Mouse (Mus musculus): ENCODE results near the gene Rwdd2a. TPM values are rescaled to one million over a fixed set of nuclear protein-coding genes. Genes with fewer than 3 reads are reported as not detected.
"Not testable (repeated sequence)": the region's sequence is repeated elsewhere in the genome, so short reads cannot be mapped to it uniquely, and the experiment has no call there.

The Rwdd2a gene
- polyA plus RNA-seq, 1 experiment from 2014 or later: 3.0 TPM

GRCm38 (mm10) chr9:86583740-86584139 is 11.9 kb downstream of the Rwdd2a start:
- 62% methylated on average over 3 of the region's 3 CpGs for WGBS
- Histone ChIP-seq H3K27me3 (replicated peaks; ENCODE audit: control insufficient read depth, insufficient read depth, low read length) (no peaks in the 10 kb centered on the region), H3K27ac (ENCODE audit: low read length) (no peak overlapping the region), H3K4me1 (ENCODE audit: control insufficient read depth, insufficient read depth, low read length) (no peaks in the 10 kb centered on the region), H3K4me3 (ENCODE audit: low read length) (no peak overlapping the region), H3K9me3 (ENCODE audit: control insufficient read depth, low read length) (no peaks in the 10 kb centered on the region), H3K4me2 (ENCODE audit: low read depth, low read length) (no peak overlapping the region), H3K9ac (ENCODE audit: low read depth, low read length) (no peak overlapping the region), H3K36me3 (ENCODE audit: control insufficient read depth, insufficient read depth, low read length) (no peaks in the 10 kb centered on the region)
- peak; percentile 64 for ATAC-seq

GRCm38 (mm10) chr9:86587019-86587795 is 15.4 kb downstream of the Rwdd2a start:
- 88% methylated on average over 11 of the region's 11 CpGs for WGBS
- H3K36me3 ChIP-seq (ENCODE audit: control insufficient read depth, insufficient read depth, low read length): no peaks in the 10 kb centered on the region
- 0 out of 2 replicates have a peak, but pooled peaks have one; percentile 13 for ATAC-seq
- H3K4me2 ChIP-seq (ENCODE audit: low read depth, low read length): no peak overlapping the region
- no peak overlapping the region for H3K9ac ChIP-seq (ENCODE audit: low read depth, low read length)
- H3K9me3 ChIP-seq (ENCODE audit: control insufficient read depth, low read length): 0 out of 2 replicates have a peak, but pooled peaks cover 3% of the 10 kb centered on the region
- no peaks in the 10 kb centered on the region for H3K4me1 ChIP-seq (ENCODE audit: control insufficient read depth, insufficient read depth, low read length)
- no peak overlapping the region for H3K27ac ChIP-seq (ENCODE audit: low read length)
- no peak overlapping the region for H3K4me3 ChIP-seq (ENCODE audit: low read length)
- no peaks in the 10 kb centered on the region for H3K27me3 ChIP-seq (replicated peaks; ENCODE audit: control insufficient read depth, insufficient read depth, low read length)

DNA sequence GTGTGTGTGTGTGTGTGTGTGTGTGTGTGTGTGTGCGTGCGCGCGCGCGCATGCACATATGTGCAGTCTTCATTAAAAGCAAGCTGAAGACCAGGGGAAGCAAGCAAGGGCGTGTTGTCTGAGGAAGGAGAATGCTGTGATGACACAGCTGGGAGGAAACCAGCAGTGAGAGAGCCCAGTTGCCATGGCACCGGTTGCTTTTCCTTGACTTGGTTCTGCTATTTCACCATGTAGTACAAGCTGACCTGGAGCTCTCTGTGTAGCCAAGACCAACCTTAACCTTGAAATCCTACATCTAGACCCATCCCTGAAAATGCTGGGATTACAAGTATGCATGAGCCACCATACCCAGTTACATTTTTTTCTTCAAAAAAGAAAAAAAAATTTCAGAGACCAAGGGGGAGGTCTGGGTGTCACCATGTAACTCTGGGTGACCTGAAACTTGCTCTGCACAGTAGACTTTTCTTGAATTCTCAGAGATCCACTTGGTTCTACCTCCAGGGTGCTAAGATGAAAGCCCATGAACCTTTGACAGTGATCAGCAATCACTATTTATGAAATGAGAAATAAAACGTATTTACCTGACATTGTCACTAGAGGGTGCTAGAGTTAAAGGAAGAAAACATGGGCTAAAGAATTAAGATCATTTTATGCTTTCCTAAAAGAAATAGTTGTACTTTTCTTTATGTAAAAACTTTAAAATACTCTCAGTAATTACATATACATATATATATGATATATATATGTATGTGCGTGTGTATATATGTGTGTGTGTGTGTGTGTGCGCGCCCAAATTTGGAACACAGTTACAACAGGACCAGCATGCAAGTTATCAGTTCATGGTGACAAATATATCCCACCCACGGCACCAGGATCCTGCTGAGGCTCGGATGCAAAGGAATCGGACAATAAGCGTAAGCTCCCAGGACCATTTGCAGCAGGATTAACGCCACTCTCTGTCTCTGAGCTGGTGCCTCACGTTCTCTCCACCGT is 21.2 kb downstream of the Rwdd2a start:
- Histone ChIP-seq H3K4me3 (ENCODE audit: low read length) (no peak overlapping the region), H3K27ac (ENCODE audit: low read length) (no peak overlapping the region), H3K4me2 (ENCODE audit: low read depth, low read length) (no peak overlapping the region), H3K36me3 (ENCODE audit: control insufficient read depth, insufficient read depth, low read length) (no peaks in the 10 kb centered on the region), H3K9ac (ENCODE audit: low read depth, low read length) (no peak overlapping the region), H3K27me3 (replicated peaks; ENCODE audit: control insufficient read depth, insufficient read depth, low read length) (no peaks in the 10 kb centered on the region), H3K4me1 (ENCODE audit: control insufficient read depth, insufficient read depth, low read length) (no peaks in the 10 kb centered on the region), H3K9me3 (ENCODE audit: control insufficient read depth, low read length) (0 out of 2 replicates have a peak, but pooled peaks cover 3% of the 10 kb centered on the region)
- 73% methylated on average over 19 of the region's 19 CpGs for WGBS
- ATAC-seq: peak; percentile 17; the same call in 1 of the 2 replicates

DNA sequence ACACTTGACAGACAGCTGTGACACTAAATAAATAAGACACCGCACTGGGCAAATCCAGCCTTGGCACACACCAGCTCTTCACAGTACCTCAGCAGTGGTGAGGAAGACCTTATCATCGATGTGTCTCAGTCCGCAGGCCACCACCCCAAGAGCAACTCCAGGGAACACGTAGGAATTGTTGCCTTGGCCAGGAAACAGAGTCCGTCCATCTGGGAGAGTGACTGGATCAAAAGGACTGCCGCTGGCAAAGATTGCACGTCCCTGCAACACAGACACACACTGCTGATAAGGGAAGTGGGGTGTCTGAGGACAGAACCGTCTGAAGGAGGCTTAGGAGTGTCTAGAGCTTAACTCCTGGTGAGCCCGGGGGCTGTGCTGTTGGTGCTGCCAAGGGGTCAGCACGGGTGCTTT is 22.6 kb downstream of the Rwdd2a start:
- peak; percentile 65 for ATAC-seq
- H3K27ac ChIP-seq (ENCODE audit: low read length); H3K36me3 ChIP-seq (ENCODE audit: control insufficient read depth, insufficient read depth, low read length); H3K27me3 ChIP-seq (replicated peaks; ENCODE audit: control insufficient read depth, insufficient read depth, low read length); H3K4me1 ChIP-seq (ENCODE audit: control insufficient read depth, insufficient read depth, low read length); H3K4me3 ChIP-seq (ENCODE audit: low read length); H3K9ac ChIP-seq (ENCODE audit: low read depth, low read length); H3K4me2 ChIP-seq (ENCODE audit: low read depth, low read length); H3K9me3 ChIP-seq (ENCODE audit: control insufficient read depth, low read length): not testable (repeated sequence)
- 50% methylated on average over 10 of the region's 10 CpGs for WGBS

- not testable (repeated sequence) for H3K27ac ChIP-seq (ENCODE audit: low read length); H3K4me3 ChIP-seq (ENCODE audit: low read length); H3K36me3 ChIP-seq (ENCODE audit: control insufficient read depth, insufficient read depth, low read length); H3K9me3 ChIP-seq (ENCODE audit: control insufficient read depth, low read length); ATAC-seq; H3K27me3 ChIP-seq (replicated peaks; ENCODE audit: control insufficient read depth, insufficient read depth, low read length); H3K9ac ChIP-seq (ENCODE audit: low read depth, low read length); H3K4me1 ChIP-seq (ENCODE audit: control insufficient read depth, insufficient read depth, low read length); H3K4me2 ChIP-seq (ENCODE audit: low read depth, low read length)
These were observed 25.2 kb downstream of the Rwdd2a start for GRCm38 (mm10) chr9:86596983-86597382.

DNA sequence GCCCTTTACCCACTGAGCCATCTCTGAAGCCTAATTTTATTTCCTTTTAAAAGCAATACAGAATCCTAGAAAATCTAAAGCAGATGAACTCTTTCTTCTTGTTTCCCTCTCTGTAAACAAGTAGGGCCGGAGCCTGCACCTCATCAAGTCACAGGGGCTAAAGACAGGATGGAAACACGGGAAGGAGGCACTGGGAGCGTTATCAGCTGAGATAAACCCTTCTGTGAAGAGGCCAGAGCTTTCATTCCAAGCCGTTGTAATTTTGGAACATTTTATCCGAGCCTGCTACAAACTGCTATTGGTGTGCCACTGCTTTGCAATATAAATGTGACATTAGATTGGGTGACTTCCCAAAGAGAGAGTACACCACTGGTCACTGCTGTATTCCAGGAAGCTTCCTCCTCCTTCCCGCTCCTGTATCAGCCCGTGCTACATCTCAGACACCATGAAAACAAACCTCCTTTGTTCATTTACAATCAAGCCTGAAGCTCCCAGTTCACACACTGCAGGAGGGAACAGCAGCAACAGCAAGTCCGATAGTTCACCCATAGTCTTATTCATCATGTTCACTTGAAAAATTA is 28.0 kb downstream of the Rwdd2a start:
- 26% methylated on average over 8 of the region's 8 CpGs for WGBS
- no peak overlapping the region for H3K9ac ChIP-seq (ENCODE audit: low read depth, low read length)
- no peaks in the 10 kb centered on the region for H3K4me1 ChIP-seq (ENCODE audit: control insufficient read depth, insufficient read depth, low read length)
- no peaks in the 10 kb centered on the region for H3K27me3 ChIP-seq (replicated peaks; ENCODE audit: control insufficient read depth, insufficient read depth, low read length)
- peak; percentile 87 for ATAC-seq
- no peaks in the 10 kb centered on the region for H3K36me3 ChIP-seq (ENCODE audit: control insufficient read depth, insufficient read depth, low read length)
- H3K4me2 ChIP-seq (ENCODE audit: low read depth, low read length): no peak overlapping the region
- no peak overlapping the region for H3K27ac ChIP-seq (ENCODE audit: low read length)
- no peaks in the 10 kb centered on the region for H3K9me3 ChIP-seq (ENCODE audit: control insufficient read depth, low read length)
- H3K4me3 ChIP-seq (ENCODE audit: low read length): no peak overlapping the region

DNA sequence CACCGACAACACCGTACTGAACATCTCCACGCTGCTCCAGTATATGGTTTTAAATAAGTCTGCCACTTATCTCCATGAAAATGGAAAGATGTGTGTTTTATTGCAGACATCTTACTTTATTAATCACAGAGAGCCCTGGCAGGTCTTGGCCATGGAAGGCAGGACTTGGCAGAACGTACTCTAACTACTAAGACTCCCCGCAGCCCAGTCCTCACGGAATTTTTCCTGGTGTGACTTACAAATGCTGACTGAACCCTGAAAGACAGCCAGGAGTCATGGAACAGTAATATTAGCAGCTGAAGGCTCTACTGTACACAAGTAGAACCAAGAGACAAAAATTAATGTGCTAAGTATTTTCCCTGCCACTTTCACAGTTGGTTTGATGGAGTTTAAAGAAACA is 34.0 kb downstream of the Rwdd2a start:
- Histone ChIP-seq H3K4me3 (ENCODE audit: low read length) (no peak overlapping the region), H3K27me3 (replicated peaks; ENCODE audit: control insufficient read depth, insufficient read depth, low read length) (no peaks in the 10 kb centered on the region), H3K4me1 (ENCODE audit: control insufficient read depth, insufficient read depth, low read length) (no peaks in the 10 kb centered on the region), H3K4me2 (ENCODE audit: low read depth, low read length) (no peak overlapping the region), H3K36me3 (ENCODE audit: control insufficient read depth, insufficient read depth, low read length) (no peaks in the 10 kb centered on the region), H3K9ac (ENCODE audit: low read depth, low read length) (no peak overlapping the region), H3K27ac (ENCODE audit: low read length) (no peak overlapping the region), H3K9me3 (ENCODE audit: control insufficient read depth, low read length) (no peaks in the 10 kb centered on the region)
- 64% methylated on average over 6 of the region's 6 CpGs for WGBS
- ATAC-seq: no peak

- Histone ChIP-seq H3K9ac (ENCODE audit: low read depth, low read length) (no peak overlapping the region), H3K36me3 (ENCODE audit: control insufficient read depth, insufficient read depth, low read length) (no peaks in the 10 kb centered on the region), H3K4me3 (ENCODE audit: low read length) (no peak overlapping the region), H3K27me3 (replicated peaks; ENCODE audit: control insufficient read depth, insufficient read depth, low read length) (no peaks in the 10 kb centered on the region), H3K9me3 (ENCODE audit: control insufficient read depth, low read length) (no peaks in the 10 kb centered on the region), H3K27ac (ENCODE audit: low read length) (no peak overlapping the region), H3K4me1 (ENCODE audit: control insufficient read depth, insufficient read depth, low read length) (no peaks in the 10 kb centered on the region), H3K4me2 (ENCODE audit: low read depth, low read length) (no peak overlapping the region)
- no peak for ATAC-seq
- WGBS: 93% methylated on average over 4 of the region's 4 CpGs
These were observed 40.3 kb downstream of the Rwdd2a start for GRCm38 (mm10) chr9:86612091-86612490.

DNA sequence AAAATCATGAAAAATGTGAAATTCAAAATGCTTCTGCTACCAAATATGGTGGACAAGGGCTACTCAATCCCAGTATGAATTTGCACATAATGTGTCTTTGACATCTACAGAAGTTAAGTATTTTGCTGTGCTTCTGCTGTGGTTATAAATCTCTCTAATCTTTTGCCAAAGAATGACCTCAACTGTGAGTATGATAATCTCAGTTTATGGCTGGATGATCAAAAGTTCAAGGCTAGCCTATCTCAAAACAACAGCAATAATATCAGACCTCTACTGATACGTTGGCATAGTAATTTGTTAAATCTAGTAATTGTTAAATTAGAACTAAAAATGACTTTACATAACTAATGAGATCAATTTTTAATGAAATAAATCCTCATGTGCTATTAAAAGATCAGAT is 44.0 kb downstream of the Rwdd2a start:
- no peaks in the 10 kb centered on the region for H3K27me3 ChIP-seq (replicated peaks; ENCODE audit: control insufficient read depth, insufficient read depth, low read length)
- no peak overlapping the region for H3K9ac ChIP-seq (ENCODE audit: low read depth, low read length)
- ATAC-seq: peak; percentile 82
- no peak overlapping the region for H3K4me3 ChIP-seq (ENCODE audit: low read length)
- no peaks in the 10 kb centered on the region for H3K4me1 ChIP-seq (ENCODE audit: control insufficient read depth, insufficient read depth, low read length)
- no peaks in the 10 kb centered on the region for H3K36me3 ChIP-seq (ENCODE audit: control insufficient read depth, insufficient read depth, low read length)
- H3K4me2 ChIP-seq (ENCODE audit: low read depth, low read length): no peak overlapping the region
- WGBS: 55% methylated on average over 1 of the region's 1 CpGs
- no peaks in the 10 kb centered on the region for H3K9me3 ChIP-seq (ENCODE audit: control insufficient read depth, low read length)
- no peak overlapping the region for H3K27ac ChIP-seq (ENCODE audit: low read length)
